Mouse (Mus musculus) liver, embryonic 13.5 days (tissue): Measurements from ENCODE around the gene Dzank1. TPM values are rescaled to one million over a fixed set of nuclear protein-coding genes. Genes with fewer than 3 reads are reported as not detected.

Experiments
- ATAC-seq: fragments of 200-750 bp; cut with Nextera tagmentation; 2 replicates; pipeline ENCODE4 v1.8.0; 2017; ENCODE audit warnings: low read depth, mild to moderate bottlenecking, moderate number of reproducible peaks, moderate library complexity
- DNase-seq: peaks from one replicate; pipeline ENCODE4 v3.0.0; 2022
- H3K27ac ChIP-seq: fragments of 300-500 bp; sonication (generic); 2 replicates; pipeline ENCODE4 v1.5.1; 2015; ENCODE audit warnings: moderate library complexity, mild to moderate bottlenecking, inconsistent platforms
- H3K27me3 ChIP-seq: fragments of 300-500 bp; sonication (generic); 2 replicates; pipeline ENCODE4 v1.6.1; 2015; ENCODE audit warnings: mild to moderate bottlenecking, inconsistent platforms
- H3K36me3 ChIP-seq: fragments of 300-500 bp; sonication (generic); 2 replicates; pipeline ENCODE4 v1.6.1; 2015; ENCODE audit warnings: mild to moderate bottlenecking, inconsistent platforms
- H3K4me1 ChIP-seq: fragments of 300-500 bp; sonication (generic); replicated peaks from 2 replicates; pipeline ENCODE4 v1.6.1; 2015; ENCODE audit warnings: inconsistent platforms
- H3K4me2 ChIP-seq: fragments of 300-500 bp; sonication (generic); 2 replicates; pipeline ENCODE4 v1.6.1; 2015; ENCODE audit warnings: inconsistent platforms, mild to moderate bottlenecking, moderate library complexity
- H3K4me3 ChIP-seq: fragments of 300-500 bp; sonication (generic); replicated peaks from 2 replicates; pipeline ENCODE4 v1.5.1; 2015; ENCODE audit warnings: mild to moderate bottlenecking, inconsistent platforms
- H3K9ac ChIP-seq: fragments of 300-500 bp; sonication (generic); 2 replicates; pipeline ENCODE4 v1.6.1; 2015; ENCODE audit warnings: mild to moderate bottlenecking, inconsistent platforms
- H3K9me3 ChIP-seq: fragments of 300-500 bp; sonication (generic); replicated peaks from 2 replicates; pipeline ENCODE4 v1.6.1; 2016; ENCODE audit warnings: inconsistent platforms
- WGBS: fragments of 180-500 bp; shearing (Covaris S2); methylation state at CpG from one replicate; pipeline ENCODE4 v1.1.7; 2015; ENCODE audit not compliant: insufficient replicate concordance; 5-methylcytosine and 5-hydroxymethylcytosine counted together
- polyA plus RNA-seq: library from polyadenylated mRNA; unstranded; fragments of >200 nt; fragmentation: Nextera tagmentation; extraction: Ambion mirVana; gene quantifications from 2 replicates; pipeline ENCODE4 v1.2.1, GENCODE M21; 2015

Gene Dzank1
- polyA plus RNA-seq, 1 experiment from 2014 or later = 0.01 TPM

- WGBS = 85% methylated on average over 7 of the region's 7 CpGs
- DNase-seq (no peak), ATAC-seq (no peak)
- Histone ChIP-seq H3K9me3 (no peaks in the 10 kb centered on the region), H3K27ac (no peak overlapping the region), H3K4me1 (no peaks in the 10 kb centered on the region), H3K4me3 (no peak overlapping the region), H3K4me2 (no peak overlapping the region), H3K9ac (no peak overlapping the region), H3K27me3 (no peaks in the 10 kb centered on the region), H3K36me3 (peaks cover 76% of the 10 kb centered on the region)
Measured at GRCm38 (mm10) chr2:144537123-144537522, 9.9 kb upstream of the Dzank1 start.

- peak overlapping the region; percentile 88 for H3K4me2 ChIP-seq
- H3K36me3 ChIP-seq = peaks cover 17% of the 10 kb centered on the region
- peaks cover 24% of the 10 kb centered on the region for H3K27me3 ChIP-seq
- H3K27ac ChIP-seq = peak overlapping the region; percentile 58
- peak; percentile 37 for ATAC-seq
- WGBS = under 1% methylated on average over 25 of the region's 25 CpGs
- no peaks in the 10 kb centered on the region for H3K9me3 ChIP-seq
- peak overlapping the region; percentile 91 for H3K4me3 ChIP-seq
- no peak for DNase-seq
- H3K4me1 ChIP-seq = peaks cover 23% of the 10 kb centered on the region
- peak overlapping the region; percentile 86 for H3K9ac ChIP-seq
Measured at GRCm38 (mm10) chr2:144527821-144528174, 584 bp upstream of the Dzank1 start.

GRCm38 (mm10) chr2:144525856-144526255 is 1.4 kb downstream of the Dzank1 start:
- no peak overlapping the region for H3K27ac ChIP-seq
- DNase-seq (no peak), ATAC-seq (no peak)
- peaks cover 7% of the 10 kb centered on the region for H3K36me3 ChIP-seq
- no peak overlapping the region for H3K4me3 ChIP-seq
- 50% methylated on average over 10 of the region's 10 CpGs for WGBS
- peaks cover 23% of the 10 kb centered on the region for H3K4me1 ChIP-seq
- no peaks in the 10 kb centered on the region for H3K9me3 ChIP-seq
- no peak overlapping the region for H3K9ac ChIP-seq
- no peak overlapping the region for H3K4me2 ChIP-seq
- peaks cover 24% of the 10 kb centered on the region for H3K27me3 ChIP-seq

- ATAC-seq = no peak
- no peaks in the 10 kb centered on the region for H3K9me3 ChIP-seq
- DNase-seq = no peak
- H3K27me3 ChIP-seq = peaks cover 3% of the 10 kb centered on the region
- H3K27ac ChIP-seq = no peak overlapping the region
- 62% methylated on average over 3 of the region's 3 CpGs for WGBS
- no peak overlapping the region for H3K4me2 ChIP-seq
- no peak overlapping the region for H3K9ac ChIP-seq
- H3K36me3 ChIP-seq = no peaks in the 10 kb centered on the region
- no peak overlapping the region for H3K4me3 ChIP-seq
- H3K4me1 ChIP-seq = no peaks in the 10 kb centered on the region
Measured at GRCm38 (mm10) chr2:144519772-144520171, 7.4 kb downstream of the Dzank1 start.

- H3K9me3 ChIP-seq = no peaks in the 10 kb centered on the region
- H3K27ac ChIP-seq = no peak overlapping the region
- 48% methylated on average over 3 of the region's 3 CpGs for WGBS
- no peaks in the 10 kb centered on the region for H3K27me3 ChIP-seq
- no peak overlapping the region for H3K4me3 ChIP-seq
- DNase-seq (no peak), ATAC-seq (no peak)
- no peaks in the 10 kb centered on the region for H3K4me1 ChIP-seq
- H3K9ac ChIP-seq = no peak overlapping the region
- H3K36me3 ChIP-seq = no peaks in the 10 kb centered on the region
- no peak overlapping the region for H3K4me2 ChIP-seq
Measured at GRCm38 (mm10) chr2:144514619-144515018, 12.6 kb downstream of the Dzank1 start.

- no peaks in the 10 kb centered on the region for H3K9me3 ChIP-seq
- no peak overlapping the region for H3K9ac ChIP-seq
- no peak for DNase-seq
- H3K4me3 ChIP-seq = no peak overlapping the region
- H3K27ac ChIP-seq = no peak overlapping the region
- H3K36me3 ChIP-seq = no peaks in the 10 kb centered on the region
- no peaks in the 10 kb centered on the region for H3K4me1 ChIP-seq
- peaks cover 3% of the 10 kb centered on the region; the same call in 1 of the 2 replicates for H3K27me3 ChIP-seq
- no peak overlapping the region for H3K4me2 ChIP-seq
- ATAC-seq = no peak
- 80% methylated on average over 6 of the region's 6 CpGs for WGBS
Measured at GRCm38 (mm10) chr2:144502134-144502533, 25.1 kb downstream of the Dzank1 start.

- DNase-seq = no peak
- no peak overlapping the region for H3K4me3 ChIP-seq
- 79% methylated on average over 5 of the region's 5 CpGs for WGBS
Measured at GRCm38 (mm10) chr2:144489342-144489741, 37.9 kb downstream of the Dzank1 start.

GRCm38 (mm10) chr2:144487476-144487875 is 39.7 kb downstream of the Dzank1 start:
- no peak overlapping the region for H3K27ac ChIP-seq
- WGBS = 69% methylated on average over 6 of the region's 6 CpGs
- H3K4me1 ChIP-seq = no peaks in the 10 kb centered on the region
- H3K4me2 ChIP-seq = no peak overlapping the region
- no peak overlapping the region for H3K9ac ChIP-seq
- ATAC-seq (no peak), DNase-seq (no peak)
- H3K9me3 ChIP-seq = peaks cover 7% of the 10 kb centered on the region
- H3K27me3 ChIP-seq = no peaks in the 10 kb centered on the region
- no peak overlapping the region for H3K4me3 ChIP-seq
- H3K36me3 ChIP-seq = no peaks in the 10 kb centered on the region

More at GRCm38 (mm10) chr2:144489342-144489741, 37.9 kb downstream of the Dzank1 start:
- no peaks in the 10 kb centered on the region for H3K36me3 ChIP-seq
- H3K4me1 ChIP-seq = no peaks in the 10 kb centered on the region
- ATAC-seq = no peak
- no peak overlapping the region for H3K27ac ChIP-seq
- peaks cover 7% of the 10 kb centered on the region for H3K9me3 ChIP-seq
- H3K9ac ChIP-seq = no peak overlapping the region
- no peaks in the 10 kb centered on the region for H3K27me3 ChIP-seq
- H3K4me2 ChIP-seq = no peak overlapping the region

GRCm38 (mm10) chr2:144485439-144485838 is 41.8 kb downstream of the Dzank1 start:
- H3K27ac ChIP-seq = no peak overlapping the region
- no peak for ATAC-seq
- H3K9me3 ChIP-seq = 0 out of 2 replicates have a peak, but pooled peaks cover 3% of the 10 kb centered on the region
- DNase-seq = no peak
- no peak overlapping the region for H3K4me3 ChIP-seq
- no peaks in the 10 kb centered on the region for H3K36me3 ChIP-seq
- H3K27me3 ChIP-seq = no peaks in the 10 kb centered on the region
- no peak overlapping the region for H3K4me2 ChIP-seq
- WGBS = 62% methylated on average over 7 of the region's 7 CpGs
- H3K9ac ChIP-seq = no peak overlapping the region
- H3K4me1 ChIP-seq = no peaks in the 10 kb centered on the region

- Histone ChIP-seq H3K9ac (no peak overlapping the region), H3K4me1 (no peaks in the 10 kb centered on the region), H3K36me3 (no peaks in the 10 kb centered on the region), H3K27me3 (no peaks in the 10 kb centered on the region), H3K4me3 (no peak overlapping the region), H3K27ac (no peak overlapping the region), H3K4me2 (no peak overlapping the region), H3K9me3 (0 out of 2 replicates have a peak, but pooled peaks cover 3% of the 10 kb centered on the region)
- DNase-seq (no peak), ATAC-seq (no peak)
- WGBS = 47% methylated on average over 1 of the region's 1 CpGs
Measured at GRCm38 (mm10) chr2:144484084-144484483, 43.1 kb downstream of the Dzank1 start.

- Histone ChIP-seq H3K4me2 (no peak overlapping the region), H3K4me1 (no peaks in the 10 kb centered on the region), H3K4me3 (no peak overlapping the region), H3K27me3 (no peaks in the 10 kb centered on the region), H3K9me3 (0 out of 2 replicates have a peak, but pooled peaks cover 3% of the 10 kb centered on the region), H3K27ac (no peak overlapping the region), H3K9ac (no peak overlapping the region), H3K36me3 (no peaks in the 10 kb centered on the region)
- ATAC-seq (no peak), DNase-seq (no peak)
- WGBS = 58% methylated on average over 2 of the region's 2 CpGs
Measured at GRCm38 (mm10) chr2:144479421-144479820, 47.8 kb downstream of the Dzank1 start.

GRCm38 (mm10) chr2:144467203-144467602 is 60.0 kb downstream of the Dzank1 start:
- Histone ChIP-seq H3K4me3 (no peak overlapping the region), H3K36me3 (no peaks in the 10 kb centered on the region), H3K27ac (no peak overlapping the region), H3K9me3 (no peaks in the 10 kb centered on the region), H3K27me3 (no peaks in the 10 kb centered on the region), H3K4me1 (no peaks in the 10 kb centered on the region), H3K4me2 (no peak overlapping the region), H3K9ac (no peak overlapping the region)
- 47% methylated on average over 5 of the region's 5 CpGs for WGBS
- DNase-seq = no peak
- no peak for ATAC-seq
